Mouse (Mus musculus) E14TG2a.4 (cell line): ENCODE data around the gene Ephb2.

Experiments used
- CTCF ChIP-seq: conservative IDR thresholded peaks from 2 replicates; pipeline ENCODE4 v1.5.1; 2014; ENCODE audit warnings: low read length
- NANOG ChIP-seq: IDR thresholded peaks from 2 replicates; pipeline ENCODE4 v1.6.1; 2014; ENCODE audit warnings: borderline replicate concordance, low read length, mixed read lengths

GRCm38 (mm10) chr4:136876971-136877370, 41.2 kb upstream of the Ephb2 start:
- TF ChIP-seq CTCF (peak; percentile 49), NANOG (no peak)
